Mouse (Mus musculus): Measurements from ENCODE around the gene Got1. TPM values are rescaled to one million over a fixed set of nuclear protein-coding genes. Genes with fewer than 3 reads are reported as not detected.

Gene Got1
- polyA plus RNA-seq, 1 experiment from 2014 or later = 127 TPM

DNA sequence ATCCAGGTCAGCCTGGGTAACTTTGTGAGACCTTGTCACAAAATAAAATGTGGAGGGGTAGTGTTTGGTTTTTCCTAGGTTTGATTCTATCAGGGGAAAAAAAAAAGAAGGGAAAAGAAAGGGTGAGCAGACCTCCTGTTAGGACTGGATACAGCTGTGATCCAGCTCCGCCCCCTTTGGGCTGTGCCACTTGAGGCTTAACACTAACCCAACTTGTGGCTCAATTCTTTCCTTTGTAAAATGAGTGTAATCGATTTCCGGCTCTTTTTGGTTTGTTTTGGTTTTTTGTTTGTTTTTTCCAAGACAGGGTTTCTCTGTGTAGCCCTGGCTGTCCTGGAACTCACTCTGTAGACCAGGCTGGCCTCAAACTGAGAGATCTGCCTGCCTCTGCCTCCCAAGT is 62.3 kb downstream of the Got1 start:
- no peak overlapping the region for H3K4me2 ChIP-seq
- no peaks in the 10 kb centered on the region for H3K4me1 ChIP-seq
- no peak overlapping the region for H3K4me3 ChIP-seq (replicated peaks)
- H3K36me3 ChIP-seq = 0 out of 2 replicates have a peak, but pooled peaks cover 6% of the 10 kb centered on the region
- 94% methylated on average over 3 of the region's 3 CpGs for WGBS
- no peaks in the 10 kb centered on the region for H3K27me3 ChIP-seq (replicated peaks)
- no peaks in the 10 kb centered on the region for H3K9me3 ChIP-seq (replicated peaks)
- H3K9ac ChIP-seq (replicated peaks) = no peak overlapping the region
- no peak for ATAC-seq (ENCODE audit: low FRiP score)
- no peak overlapping the region for H3K27ac ChIP-seq (replicated peaks)

GRCm38 (mm10) chr19:43460481-43460880 is 63.9 kb downstream of the Got1 start:
- Histone ChIP-seq H3K9me3 (replicated peaks) (no peaks in the 10 kb centered on the region), H3K27me3 (replicated peaks) (no peaks in the 10 kb centered on the region), H3K4me2 (no peak overlapping the region), H3K36me3 (0 out of 2 replicates have a peak, but pooled peaks cover 4% of the 10 kb centered on the region), H3K27ac (replicated peaks) (no peak overlapping the region), H3K4me1 (no peaks in the 10 kb centered on the region), H3K9ac (replicated peaks) (no peak overlapping the region), H3K4me3 (replicated peaks) (no peak overlapping the region)
- WGBS = 93% methylated on average over 12 of the region's 12 CpGs
- no peak for ATAC-seq (ENCODE audit: low FRiP score)

DNA sequence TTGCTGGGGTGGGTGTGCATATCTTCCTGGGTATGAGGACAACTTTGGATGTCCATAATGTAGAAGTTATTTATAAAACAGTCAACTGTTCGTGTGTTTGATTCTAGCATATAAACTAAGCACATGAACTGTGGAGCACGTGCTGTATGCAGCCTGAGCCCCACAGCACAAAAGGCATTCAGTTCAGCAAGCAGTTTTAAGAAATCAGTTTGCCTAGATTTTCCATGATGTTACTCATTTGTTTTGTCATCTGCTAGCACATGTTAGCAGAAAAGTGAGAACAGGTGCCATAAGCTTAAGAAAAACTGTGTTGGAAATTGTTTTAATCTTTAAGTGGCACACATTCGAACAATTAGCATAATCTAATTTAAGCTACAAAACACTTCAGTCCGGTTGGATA is 64.5 kb downstream of the Got1 start:
- no peak overlapping the region for H3K27ac ChIP-seq (replicated peaks)
- 81% methylated on average over 4 of the region's 4 CpGs for WGBS
- no peak overlapping the region for H3K4me2 ChIP-seq
- no peaks in the 10 kb centered on the region for H3K36me3 ChIP-seq
- H3K4me1 ChIP-seq = no peaks in the 10 kb centered on the region
- no peak for ATAC-seq (ENCODE audit: low FRiP score)
- H3K9ac ChIP-seq (replicated peaks) = no peak overlapping the region
- H3K4me3 ChIP-seq (replicated peaks) = no peak overlapping the region
- H3K9me3 ChIP-seq (replicated peaks) = no peaks in the 10 kb centered on the region
- no peaks in the 10 kb centered on the region for H3K27me3 ChIP-seq (replicated peaks)

DNA sequence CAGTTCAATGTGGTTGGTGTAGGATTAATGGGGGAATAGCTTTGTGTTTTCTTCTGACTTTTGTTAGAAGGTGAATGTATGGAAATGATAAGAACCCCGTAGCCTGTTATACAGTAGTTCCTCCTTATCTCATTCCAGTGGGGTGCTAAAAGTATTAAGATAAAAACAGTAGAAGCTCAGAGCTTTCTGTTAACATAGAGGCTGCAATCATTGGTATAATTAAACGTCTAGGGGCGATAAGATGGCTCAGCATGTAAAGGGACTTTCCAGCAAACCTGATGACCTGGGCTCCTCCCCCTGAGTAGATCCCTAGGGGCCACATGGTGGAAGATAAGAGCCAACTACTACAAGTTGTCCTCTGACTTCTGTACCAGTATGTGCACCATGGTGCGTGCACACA is 71.4 kb downstream of the Got1 start:
- H3K4me1 ChIP-seq = no peaks in the 10 kb centered on the region
- no peak overlapping the region for H3K9ac ChIP-seq (replicated peaks)
- H3K9me3 ChIP-seq (replicated peaks) = no peaks in the 10 kb centered on the region
- 88% methylated on average over 4 of the region's 4 CpGs for WGBS
- H3K27ac ChIP-seq (replicated peaks) = no peak overlapping the region
- no peaks in the 10 kb centered on the region for H3K27me3 ChIP-seq (replicated peaks)
- H3K36me3 ChIP-seq = no peaks in the 10 kb centered on the region
- H3K4me3 ChIP-seq (replicated peaks) = no peak overlapping the region
- ATAC-seq (ENCODE audit: low FRiP score) = no peak
- no peak overlapping the region for H3K4me2 ChIP-seq

GRCm38 (mm10) chr19:43452176-43452575 is 72.2 kb downstream of the Got1 start:
- Histone ChIP-seq H3K27me3 (replicated peaks) (no peaks in the 10 kb centered on the region), H3K9ac (replicated peaks) (no peak overlapping the region), H3K9me3 (replicated peaks) (no peaks in the 10 kb centered on the region), H3K27ac (replicated peaks) (no peak overlapping the region), H3K4me3 (replicated peaks) (no peak overlapping the region), H3K36me3 (no peaks in the 10 kb centered on the region), H3K4me1 (no peaks in the 10 kb centered on the region), H3K4me2 (no peak overlapping the region)
- 77% methylated on average over 5 of the region's 5 CpGs for WGBS
- ATAC-seq (ENCODE audit: low FRiP score) = no peak

GRCm38 (mm10) chr19:43451563-43451962 is 72.8 kb downstream of the Got1 start:
- no peak for ATAC-seq (ENCODE audit: low FRiP score)
- Histone ChIP-seq H3K4me3 (replicated peaks) (no peak overlapping the region), H3K36me3 (no peaks in the 10 kb centered on the region), H3K9me3 (replicated peaks) (no peaks in the 10 kb centered on the region), H3K4me1 (no peaks in the 10 kb centered on the region), H3K27ac (replicated peaks) (no peak overlapping the region), H3K27me3 (replicated peaks) (no peaks in the 10 kb centered on the region), H3K9ac (replicated peaks) (no peak overlapping the region), H3K4me2 (no peak overlapping the region)
- 85% methylated on average over 10 of the region's 10 CpGs for WGBS

Other genes starting within 250 kb of the Got1 start
- gene Hpse2, start 136.2 kb downstream of the Got1 start, polyA plus RNA-seq (2015; fragmentation: Nextera tagmentation; extraction: Ambion mirVana) = 0.24 and 3.4 TPM in 2 replicates
- gene Cnnm1, start 84.2 kb downstream of the Got1 start, polyA plus RNA-seq (2015; fragmentation: Nextera tagmentation; extraction: Ambion mirVana) = 4.9 and 5.1 TPM in 2 replicates
- 5.5 TPM in 1 of 2 replicates, not detected in the other for gene Nkx2-3, start 87.7 kb upstream of the Got1 start, polyA plus RNA-seq (2015; fragmentation: Nextera tagmentation; extraction: Ambion mirVana)
- gene Slc25a28, start 150.3 kb upstream of the Got1 start, polyA plus RNA-seq (2015; fragmentation: Nextera tagmentation; extraction: Ambion mirVana) = 16.2 and 16.5 TPM in 2 replicates
- 8.9 and 9.5 TPM in 2 replicates for gene Entpd7, start 165.1 kb upstream of the Got1 start, polyA plus RNA-seq (2015; fragmentation: Nextera tagmentation; extraction: Ambion mirVana)
- 6.5 and 11.3 TPM in 2 replicates for gene Cutc, start 228.4 kb upstream of the Got1 start, polyA plus RNA-seq (2015; fragmentation: Nextera tagmentation; extraction: Ambion mirVana)
- 11.9 and 17.6 TPM in 2 replicates for gene Cox15, start 228.4 kb upstream of the Got1 start, polyA plus RNA-seq (2015; fragmentation: Nextera tagmentation; extraction: Ambion mirVana)

All from neural tube, embryonic 15.5 days (tissue).